Mouse (Mus musculus): Measurements from ENCODE around the gene Peli2. TPM values are rescaled to one million over a fixed set of nuclear protein-coding genes. Genes with fewer than 3 reads are reported as not detected.

Gene Peli2
- polyA plus RNA-seq, 1 experiment from 2014 or later = 11.7 TPM

DNA sequence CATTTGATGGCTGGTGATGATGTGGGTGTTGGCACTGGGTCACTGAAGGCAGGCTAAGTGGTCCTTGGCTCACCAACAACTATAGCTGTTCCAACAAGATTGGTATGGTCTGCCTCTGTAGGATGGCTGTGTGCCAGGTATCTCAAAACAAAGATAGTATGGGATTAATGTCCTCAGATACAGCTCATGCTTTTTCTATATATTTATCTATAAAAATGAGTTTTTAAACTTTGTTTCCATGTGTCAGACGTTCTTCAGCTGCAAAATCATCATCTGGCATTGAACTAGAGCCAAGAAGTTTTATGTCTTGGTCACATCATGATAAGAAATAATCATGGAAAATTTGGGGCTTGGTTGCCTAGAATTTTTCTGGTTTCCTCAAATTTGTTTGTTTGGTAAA is 157.7 kb downstream of the Peli2 start:
- Histone ChIP-seq H3K36me3 (ENCODE audit: insufficient read depth, low read length) (no peaks in the 10 kb centered on the region), H3K9ac (replicated peaks; ENCODE audit: low read depth) (no peak overlapping the region), H3K9me3 (ENCODE audit: low read length) (no peaks in the 10 kb centered on the region), H3K4me2 (replicated peaks; ENCODE audit: low read depth, low read length) (no peak overlapping the region), H3K4me3 (ENCODE audit: low read depth, low read length) (no peak overlapping the region), H3K27ac (ENCODE audit: low read length) (no peak overlapping the region), H3K4me1 (ENCODE audit: insufficient read depth, low read depth, low read length) (no peaks in the 10 kb centered on the region), H3K27me3 (replicated peaks; ENCODE audit: insufficient read depth, low read length) (no peaks in the 10 kb centered on the region)
- ATAC-seq = no peak
- TF ChIP-seq EP300 (IDR thresholded peaks at IDR 0.05) = no peak
- no peak for TF ChIP-seq CTCF (IDR thresholded peaks at IDR 0.05)
- 48% methylated on average over 1 of the region's 1 CpGs for WGBS
- no peak for DNase-seq (ENCODE audit: low spot score)

DNA sequence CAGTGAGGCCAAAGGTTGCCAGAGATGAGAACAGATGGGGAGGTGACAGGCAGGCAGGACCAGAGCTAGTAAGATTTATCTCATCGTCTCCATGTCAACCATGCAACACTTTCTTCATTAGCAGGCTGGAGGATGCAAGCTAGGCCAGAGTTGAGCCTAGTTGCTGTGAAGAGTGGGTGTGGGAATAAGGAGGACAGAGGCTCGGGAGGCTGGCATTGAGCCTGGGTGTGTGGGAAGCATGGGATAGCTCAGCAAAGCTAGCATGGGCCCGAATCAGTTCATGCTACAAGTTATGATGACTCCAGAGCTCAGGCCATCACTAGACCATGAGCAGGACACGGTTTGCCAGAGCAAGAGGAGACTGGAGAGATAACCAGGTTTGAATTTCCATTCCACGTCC is 166.3 kb downstream of the Peli2 start:
- Histone ChIP-seq H3K27me3 (replicated peaks; ENCODE audit: insufficient read depth, low read length) (no peaks in the 10 kb centered on the region), H3K27ac (ENCODE audit: low read length) (no peak overlapping the region), H3K9ac (replicated peaks; ENCODE audit: low read depth) (no peak overlapping the region), H3K4me2 (replicated peaks; ENCODE audit: low read depth, low read length) (no peak overlapping the region), H3K9me3 (ENCODE audit: low read length) (no peaks in the 10 kb centered on the region), H3K36me3 (ENCODE audit: insufficient read depth, low read length) (no peaks in the 10 kb centered on the region), H3K4me1 (ENCODE audit: insufficient read depth, low read depth, low read length) (peaks cover 10% of the 10 kb centered on the region), H3K4me3 (ENCODE audit: low read depth, low read length) (no peak overlapping the region)
- ATAC-seq (no peak), DNase-seq (ENCODE audit: low spot score) (no peak)
- WGBS = 77% methylated on average over 5 of the region's 5 CpGs
- no peak for TF ChIP-seq CTCF (IDR thresholded peaks at IDR 0.05)
- TF ChIP-seq EP300 (IDR thresholded peaks at IDR 0.05) = no peak

DNA sequence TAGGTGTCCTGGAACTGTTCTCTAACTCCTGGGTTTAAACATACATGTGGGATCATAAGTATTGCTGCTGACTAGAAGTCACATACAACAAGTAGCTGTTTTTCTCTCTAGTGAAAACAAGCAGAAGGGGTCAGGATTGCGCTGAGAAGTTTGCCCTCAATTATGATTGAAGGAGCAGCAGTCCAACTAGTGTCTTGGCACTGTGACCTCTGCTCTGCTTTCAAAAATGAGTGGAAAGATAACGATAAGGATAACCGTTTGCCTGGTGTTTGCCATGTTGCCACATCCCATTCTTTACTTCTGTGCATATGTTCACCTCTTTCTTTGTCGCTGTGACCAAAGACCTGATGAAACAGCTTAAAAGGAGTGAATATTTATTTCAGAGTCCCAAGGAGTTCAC is 167.0 kb downstream of the Peli2 start:
- DNase-seq (ENCODE audit: low spot score) (no peak), ATAC-seq (no peak)
- H3K27ac ChIP-seq (ENCODE audit: low read length) = no peak overlapping the region
- H3K4me1 ChIP-seq (ENCODE audit: insufficient read depth, low read depth, low read length) = peaks cover 10% of the 10 kb centered on the region
- 57% methylated on average over 4 of the region's 4 CpGs for WGBS
- H3K36me3 ChIP-seq (ENCODE audit: insufficient read depth, low read length) = no peaks in the 10 kb centered on the region
- H3K27me3 ChIP-seq (replicated peaks; ENCODE audit: insufficient read depth, low read length) = no peaks in the 10 kb centered on the region
- no peak overlapping the region for H3K4me3 ChIP-seq (ENCODE audit: low read depth, low read length)
- no peaks in the 10 kb centered on the region for H3K9me3 ChIP-seq (ENCODE audit: low read length)
- no peak overlapping the region for H3K9ac ChIP-seq (replicated peaks; ENCODE audit: low read depth)
- no peak overlapping the region for H3K4me2 ChIP-seq (replicated peaks; ENCODE audit: low read depth, low read length)
- TF ChIP-seq CTCF (IDR thresholded peaks at IDR 0.05) = no peak

DNA sequence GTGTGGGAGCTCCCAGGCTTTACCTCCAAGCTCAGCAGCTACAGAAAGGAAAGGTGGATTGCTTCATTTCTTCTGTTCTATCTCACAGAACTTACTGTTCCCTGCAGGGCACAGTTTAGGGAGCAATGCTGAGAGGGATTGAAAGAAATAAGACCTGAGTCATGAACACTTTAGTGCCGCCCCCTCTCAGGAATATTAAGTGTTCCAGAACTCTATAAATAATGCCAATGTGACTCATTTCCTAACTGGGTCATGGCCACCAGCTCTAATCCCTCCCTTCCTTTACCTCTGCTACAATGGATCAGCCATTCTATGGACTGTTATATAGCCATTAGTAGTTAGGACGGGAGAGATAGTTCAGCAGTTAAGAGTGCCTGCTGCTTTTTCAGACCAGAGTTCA is 168.0 kb downstream of the Peli2 start:
- no peaks in the 10 kb centered on the region for H3K36me3 ChIP-seq (ENCODE audit: insufficient read depth, low read length)
- ATAC-seq (peak; percentile 67), DNase-seq (ENCODE audit: low spot score) (peak; percentile 73)
- TF ChIP-seq CTCF (IDR thresholded peaks at IDR 0.05) = no peak
- peak; percentile 87 for TF ChIP-seq EP300 (IDR thresholded peaks at IDR 0.05)
- H3K4me2 ChIP-seq (replicated peaks; ENCODE audit: low read depth, low read length) = no peak overlapping the region
- no peak overlapping the region for H3K9ac ChIP-seq (replicated peaks; ENCODE audit: low read depth)
- no peaks in the 10 kb centered on the region for H3K27me3 ChIP-seq (replicated peaks; ENCODE audit: insufficient read depth, low read length)
- peaks cover 10% of the 10 kb centered on the region for H3K4me1 ChIP-seq (ENCODE audit: insufficient read depth, low read depth, low read length)
- no peak overlapping the region for H3K27ac ChIP-seq (ENCODE audit: low read length)
- no peaks in the 10 kb centered on the region for H3K9me3 ChIP-seq (ENCODE audit: low read length)
- H3K4me3 ChIP-seq (ENCODE audit: low read depth, low read length) = no peak overlapping the region
- 54% methylated on average over 2 of the region's 2 CpGs for WGBS

DNA sequence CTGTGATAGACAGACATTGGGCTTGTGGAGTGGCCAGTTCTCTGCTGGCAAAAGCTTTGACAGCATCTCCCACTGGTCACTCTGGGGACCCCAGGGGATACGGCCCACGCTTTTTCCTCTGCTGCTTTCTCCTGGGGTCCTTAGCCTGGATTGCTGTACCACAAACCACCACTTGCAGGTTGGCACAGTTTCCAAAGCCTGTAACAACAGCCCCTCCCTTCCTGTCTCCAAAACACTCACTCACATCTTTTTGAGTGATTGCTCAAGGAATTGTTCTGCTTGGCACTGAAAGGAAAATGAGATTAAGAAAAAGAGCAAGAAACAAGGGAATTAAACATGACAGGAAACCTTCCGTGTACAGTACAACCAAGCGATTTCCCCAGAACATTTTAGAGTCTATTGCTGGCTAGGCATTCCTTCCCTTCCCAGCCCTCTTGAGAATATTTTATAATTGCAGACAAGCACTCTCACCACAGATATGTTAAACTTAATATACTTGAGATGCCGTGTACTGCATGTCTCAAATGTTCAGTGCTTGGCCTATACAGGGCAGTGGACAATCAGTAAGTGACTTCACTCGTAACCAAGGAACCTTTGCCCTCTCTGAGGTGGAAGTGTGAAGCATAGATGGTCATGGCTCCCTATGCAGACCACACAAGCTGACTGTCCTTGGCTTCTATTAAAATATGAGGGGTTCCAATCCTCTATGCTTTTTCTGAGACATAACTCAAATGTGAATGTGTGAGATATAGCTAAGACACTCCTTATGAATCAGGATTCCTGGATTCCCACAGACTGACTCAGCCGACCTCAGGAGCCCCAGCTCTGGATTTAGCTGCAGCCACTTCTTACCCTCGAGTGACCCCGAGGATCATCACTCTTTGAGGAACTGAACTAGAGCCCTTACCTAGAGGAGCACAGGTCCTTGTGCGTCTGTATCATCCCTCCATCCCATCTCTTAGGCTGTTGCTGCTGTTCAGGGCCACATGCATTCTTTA is 169.3 kb downstream of the Peli2 start:
- Histone ChIP-seq H3K27ac (ENCODE audit: low read length) (peak overlapping the region; percentile 39), H3K4me3 (ENCODE audit: low read depth, low read length) (no peak overlapping the region), H3K4me1 (ENCODE audit: insufficient read depth, low read depth, low read length) (peaks cover 10% of the 10 kb centered on the region), H3K9me3 (ENCODE audit: low read length) (no peaks in the 10 kb centered on the region), H3K4me2 (replicated peaks; ENCODE audit: low read depth, low read length) (no peak overlapping the region), H3K9ac (replicated peaks; ENCODE audit: low read depth) (no peak overlapping the region), H3K27me3 (replicated peaks; ENCODE audit: insufficient read depth, low read length) (no peaks in the 10 kb centered on the region), H3K36me3 (ENCODE audit: insufficient read depth, low read length) (no peaks in the 10 kb centered on the region)
- DNase-seq (ENCODE audit: low spot score) (peak; percentile 76), ATAC-seq (peak; percentile 66)
- peak; percentile 83 for TF ChIP-seq EP300 (IDR thresholded peaks at IDR 0.05)
- peak; percentile 37 for TF ChIP-seq CTCF (IDR thresholded peaks at IDR 0.05)
- WGBS = 44% methylated on average over 10 of the region's 10 CpGs

DNA sequence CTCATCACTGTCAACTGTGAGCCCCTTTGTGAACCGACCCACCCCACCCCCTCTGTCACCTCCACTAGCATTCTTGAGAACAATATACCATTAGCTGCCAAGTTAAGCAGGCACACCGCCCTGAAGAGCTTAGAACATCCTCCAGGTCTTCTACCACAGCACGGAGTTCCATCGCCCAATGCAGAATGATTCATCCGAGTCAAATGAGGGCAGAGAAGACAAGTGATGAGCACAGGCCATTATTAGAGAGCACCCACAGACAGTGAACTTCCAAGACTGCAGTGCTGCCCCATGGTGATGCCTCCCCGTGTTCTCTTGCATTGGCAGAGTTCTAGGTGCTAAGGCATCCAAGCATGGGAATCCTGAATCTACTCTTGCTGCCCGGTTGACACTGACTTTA is 172.9 kb downstream of the Peli2 start:
- Histone ChIP-seq H3K9ac (replicated peaks; ENCODE audit: low read depth) (no peak overlapping the region), H3K27me3 (replicated peaks; ENCODE audit: insufficient read depth, low read length) (no peaks in the 10 kb centered on the region), H3K9me3 (ENCODE audit: low read length) (no peaks in the 10 kb centered on the region), H3K36me3 (ENCODE audit: insufficient read depth, low read length) (no peaks in the 10 kb centered on the region), H3K4me3 (ENCODE audit: low read depth, low read length) (no peak overlapping the region), H3K4me1 (ENCODE audit: insufficient read depth, low read depth, low read length) (peaks cover 14% of the 10 kb centered on the region), H3K4me2 (replicated peaks; ENCODE audit: low read depth, low read length) (no peak overlapping the region), H3K27ac (ENCODE audit: low read length) (no peak overlapping the region)
- ATAC-seq (no peak), DNase-seq (ENCODE audit: low spot score) (no peak)
- TF ChIP-seq EP300 (IDR thresholded peaks at IDR 0.05) = no peak
- no peak for TF ChIP-seq CTCF (IDR thresholded peaks at IDR 0.05)
- WGBS = 73% methylated on average over 7 of the region's 7 CpGs
